Mouse (Mus musculus) adrenal gland, postnatal 25 days (tissue): ENCODE measurements around the gene Usp3. TPM values are rescaled to one million over a fixed set of nuclear protein-coding genes. Genes with fewer than 3 reads are reported as not detected.

Experiments used
- DNase-seq: peaks from one replicate; pipeline ENCODE4 v3.0.0; 2021; ENCODE audit warnings: mixed read lengths
- total RNA-seq: library from RNA; stranded (reverse); gene quantifications from 2 replicates; pipeline ENCODE4 v1.2.3, GENCODE M21; 2021

Usp3 gene
- total RNA-seq, 1 experiment from 2014 or later, result 51.1 TPM

DNA sequence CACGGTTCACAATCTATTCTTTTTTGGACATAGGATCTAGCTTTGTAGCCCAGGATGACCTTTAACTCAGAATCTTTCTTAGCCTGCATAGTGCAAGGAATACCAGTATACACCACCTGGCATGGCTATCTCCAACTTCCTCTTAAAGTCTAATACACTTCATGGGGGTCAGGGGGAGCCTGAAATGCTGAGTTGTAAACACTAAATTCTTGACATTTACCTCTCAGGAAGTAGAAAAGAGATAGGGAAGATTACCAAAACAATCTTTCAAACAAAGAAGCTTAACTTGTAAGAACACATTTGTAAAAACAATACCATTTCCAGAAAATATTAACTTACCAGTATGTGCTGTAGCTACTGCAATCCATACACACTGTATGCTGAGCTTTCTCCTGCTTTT lies 30.7 kb downstream of the Usp3 start:
- DNase-seq, result no peak

DNA sequence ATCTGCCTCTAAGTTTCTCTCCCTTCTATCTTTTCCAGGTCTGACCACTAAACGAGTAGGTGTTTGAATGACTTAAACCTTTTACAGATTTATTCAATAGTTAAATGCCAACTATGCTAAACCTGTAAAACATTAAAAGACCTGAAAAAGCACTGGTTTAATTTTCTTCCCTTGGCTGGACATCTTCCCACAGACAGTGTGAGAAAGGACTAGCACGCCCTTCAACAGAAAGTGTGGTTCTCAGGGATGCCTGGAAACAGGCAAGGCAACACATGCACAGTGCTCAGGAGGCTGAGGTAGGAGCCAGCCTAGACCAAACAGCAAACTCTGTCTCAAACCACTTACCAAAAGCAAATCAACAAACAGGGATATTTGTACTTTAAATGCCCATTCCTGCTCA lies 31.4 kb downstream of the Usp3 start:
- no peak for DNase-seq

- no peak for DNase-seq
Observed at GRCm38 (mm10) chr9:66560728-66561127, 32.2 kb downstream of the Usp3 start.

GRCm38 (mm10) chr9:66560295-66560694 lies 32.6 kb downstream of the Usp3 start:
- DNase-seq, result no peak

DNA sequence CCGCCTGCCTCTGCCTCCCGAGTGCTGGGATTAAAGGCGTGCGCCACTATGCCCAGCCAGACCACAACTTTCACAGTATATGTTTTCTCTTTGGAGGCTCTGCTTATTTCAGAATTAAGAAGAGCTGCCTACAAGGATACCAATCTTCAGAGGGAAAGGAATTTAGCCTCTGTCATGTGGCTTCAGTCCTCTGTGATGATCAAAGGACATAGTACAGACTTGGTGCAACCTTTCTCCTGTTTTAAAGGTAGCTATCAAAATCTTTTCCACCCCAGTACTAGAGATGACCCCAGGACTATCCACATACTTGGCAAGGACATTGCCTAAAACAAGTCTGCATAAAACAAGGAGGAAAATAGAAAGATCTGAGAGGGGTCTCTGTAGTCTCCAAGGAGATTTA lies 34.0 kb downstream of the Usp3 start:
- no peak for DNase-seq

GRCm38 (mm10) chr9:66542785-66543184 lies 50.2 kb downstream of the Usp3 start:
- no peak for DNase-seq

- DNase-seq, result no peak
Observed at GRCm38 (mm10) chr9:66521595-66521994, 71.3 kb downstream of the Usp3 start.

- DNase-seq, result no peak
Observed at GRCm38 (mm10) chr9:66520299-66520698, 72.6 kb downstream of the Usp3 start.

GRCm38 (mm10) chr9:66518901-66519300 lies 74.0 kb downstream of the Usp3 start:
- DNase-seq, result no peak

DNA sequence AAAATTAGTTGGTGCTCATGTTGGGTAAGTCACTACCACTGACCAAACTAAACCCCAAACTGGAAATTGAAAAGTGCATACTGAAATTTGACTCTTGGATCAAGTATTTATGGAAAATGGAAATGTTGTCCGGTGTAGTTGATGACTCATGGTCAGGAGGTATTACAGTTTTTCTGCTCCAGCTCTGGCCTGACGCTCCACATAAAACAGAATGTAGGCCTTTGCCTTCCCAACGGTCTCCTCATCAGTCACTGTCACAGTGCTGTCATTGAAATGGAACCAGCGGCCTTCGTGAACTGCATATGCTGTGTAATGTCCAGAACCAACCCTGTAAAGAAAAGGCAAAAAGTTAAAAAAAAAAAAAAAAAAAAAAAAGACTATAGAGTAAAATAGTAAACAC lies 74.7 kb downstream of the Usp3 start:
- DNase-seq, result peak; percentile 13

- no peak for DNase-seq
Observed at GRCm38 (mm10) chr9:66517746-66518145, 75.2 kb downstream of the Usp3 start.

- peak; percentile 41 for DNase-seq
Observed at GRCm38 (mm10) chr9:66516296-66516940, 76.5 kb downstream of the Usp3 start.

DNA sequence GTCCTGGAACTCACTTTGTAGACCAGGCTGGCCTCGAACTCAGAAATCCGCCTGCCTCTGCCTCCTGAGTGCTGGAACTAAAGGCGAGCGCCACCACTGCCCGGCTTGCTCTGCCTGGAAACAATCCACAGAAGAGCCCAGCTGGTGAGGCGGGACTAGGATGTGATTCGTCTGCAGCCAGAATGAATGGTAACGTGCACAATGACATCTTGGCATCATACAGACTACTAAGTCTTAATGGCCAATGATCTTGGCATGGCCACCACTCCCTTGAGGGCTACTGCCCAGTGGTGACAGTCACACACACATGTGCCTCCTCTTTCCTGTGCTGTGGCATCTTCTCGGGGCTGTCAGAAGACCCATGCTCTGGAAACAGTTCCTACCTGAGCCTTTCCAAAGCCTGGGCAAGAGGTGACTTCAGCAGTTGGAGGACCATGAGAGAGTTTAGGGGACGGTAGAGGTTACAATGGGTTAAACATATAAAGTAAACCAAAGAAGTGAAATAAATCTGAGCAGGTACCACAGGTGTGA lies 77.2 kb downstream of the Usp3 start:
- DNase-seq, result no peak

DNA sequence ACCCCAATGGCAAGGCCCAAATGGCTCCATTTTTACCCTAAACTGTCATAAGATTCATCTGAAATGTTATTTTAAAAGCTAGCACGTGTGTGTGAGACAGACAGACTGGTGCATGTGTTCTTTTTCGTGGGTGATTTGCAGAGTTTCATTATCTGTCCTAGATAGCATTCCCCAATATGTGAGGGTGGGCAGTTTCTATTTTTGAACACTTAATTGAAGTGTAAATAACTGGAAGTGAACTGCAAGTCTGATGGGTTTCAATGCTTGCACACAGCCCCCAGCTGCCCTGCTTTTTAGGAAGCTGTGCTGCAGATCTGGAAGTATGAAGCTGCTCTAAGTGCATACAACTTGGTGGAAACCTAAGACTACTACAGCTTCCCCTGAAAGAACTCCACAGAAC lies 77.8 kb downstream of the Usp3 start:
- no peak for DNase-seq

DNA sequence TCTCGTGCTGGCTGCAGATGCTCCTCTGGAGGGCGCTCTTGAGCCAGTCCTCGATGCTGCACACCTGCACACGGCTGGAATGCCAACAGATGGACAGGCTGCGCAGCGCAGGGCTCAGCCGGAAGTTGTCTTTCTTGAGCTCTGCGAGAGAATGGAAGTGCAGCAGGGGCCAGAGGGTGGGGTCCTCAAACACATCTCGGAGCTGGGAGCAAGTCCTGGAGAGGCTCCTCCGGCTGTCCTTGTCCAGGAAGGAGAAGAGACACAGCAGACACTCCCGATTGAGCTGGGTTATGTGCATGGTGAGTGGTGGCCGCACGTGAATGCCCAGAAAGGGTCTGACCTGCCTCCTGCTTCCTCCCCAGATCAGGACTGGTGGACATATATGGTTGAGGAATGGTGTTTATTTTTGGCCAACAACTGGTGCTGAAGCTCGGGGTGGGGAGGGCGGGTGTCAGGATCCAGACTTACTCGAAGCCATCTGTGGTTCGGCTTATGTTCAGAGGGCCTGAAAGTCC lies 78.6 kb downstream of the Usp3 start, which contains the start of gene Fbxl22:
TSS of gene Fbxl22 (minus strand) at position 338 of the 515 bp plus-strand sequence.
- peak; percentile 30 for DNase-seq

DNA sequence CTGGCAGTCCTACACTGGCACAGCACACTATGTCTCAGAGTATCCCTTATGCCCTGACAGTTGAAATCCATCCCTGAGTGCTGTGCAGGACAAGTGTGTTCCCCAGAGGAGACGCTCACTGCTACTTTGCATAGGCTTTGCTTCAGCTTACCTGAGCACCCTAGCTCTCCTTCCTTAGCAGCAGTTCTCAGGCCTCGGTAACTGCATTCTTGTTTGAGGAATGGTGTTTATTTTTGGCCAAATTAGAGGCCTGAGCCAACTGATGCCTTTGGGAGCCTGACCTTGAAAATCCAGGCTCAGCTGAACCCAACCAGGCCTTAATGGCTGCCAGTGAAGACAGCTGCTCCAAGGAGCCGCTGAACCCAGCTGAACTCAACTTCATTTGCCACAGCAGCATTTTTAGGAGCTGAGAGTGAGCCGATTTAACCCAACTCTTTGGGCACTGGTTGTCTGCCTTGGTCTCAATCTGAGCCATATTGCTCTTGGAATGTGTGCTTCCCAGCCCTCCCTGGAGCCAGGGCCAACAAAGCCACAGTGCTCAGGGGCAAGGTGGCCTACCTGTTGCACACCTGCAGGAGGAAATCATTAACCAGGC lies 79.2 kb downstream of the Usp3 start:
- no peak for DNase-seq

GRCm38 (mm10) chr9:66513150-66513549 lies 79.8 kb downstream of the Usp3 start:
- DNase-seq, result peak; percentile 20

GRCm38 (mm10) chr9:66512351-66512671 lies 80.6 kb downstream of the Usp3 start:
- peak; percentile 82 for DNase-seq

GRCm38 (mm10) chr9:66511580-66512350 lies 81.2 kb downstream of the Usp3 start:
- peak; percentile 94 for DNase-seq

DNA sequence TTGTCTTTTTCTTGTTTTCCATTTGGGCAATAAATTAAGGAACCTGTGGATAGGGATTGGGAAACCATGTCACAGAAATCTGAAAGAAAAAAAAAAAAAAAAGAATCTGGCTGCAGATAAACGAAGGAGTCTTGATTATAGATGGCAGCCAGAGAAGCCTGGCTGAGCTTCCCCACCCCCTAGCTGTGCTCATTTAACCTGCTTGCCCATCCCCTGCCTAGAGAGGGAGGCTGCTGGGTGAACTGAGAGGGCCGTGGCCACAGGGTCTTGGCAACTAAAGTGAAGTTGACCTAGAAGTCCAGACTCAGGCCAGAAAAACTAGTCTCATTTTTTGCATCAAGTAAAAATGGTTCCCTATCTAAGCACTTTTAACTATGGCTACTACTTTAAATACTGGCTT lies 82.0 kb downstream of the Usp3 start:
- DNase-seq, result peak; percentile 15

- DNase-seq, result peak; percentile 16
Observed at GRCm38 (mm10) chr9:66510351-66510841, 82.5 kb downstream of the Usp3 start.

DNA sequence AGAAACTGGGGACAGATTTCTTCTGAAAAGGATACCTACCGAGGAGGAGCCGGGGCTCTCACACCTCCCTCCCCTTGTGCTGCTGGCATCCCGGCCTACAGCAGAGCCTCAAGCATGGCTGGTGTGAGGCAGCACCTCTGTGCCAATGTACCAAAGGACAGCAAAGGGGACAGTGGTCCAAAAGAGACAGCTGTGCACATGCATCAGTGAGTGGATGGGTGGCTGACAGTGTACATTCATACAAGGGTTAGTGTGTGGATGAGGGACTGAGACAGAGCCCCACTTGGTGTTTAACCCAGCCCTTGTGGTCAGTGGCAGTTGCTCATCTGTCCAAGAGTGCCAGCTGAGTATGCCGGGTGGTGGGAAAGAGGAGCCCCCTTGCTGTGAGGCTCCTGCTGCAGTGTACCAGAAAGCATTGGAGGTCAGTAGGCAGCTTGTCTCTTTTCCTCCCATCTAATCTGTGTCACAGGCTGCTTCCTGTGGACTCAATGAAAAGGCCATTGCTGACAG lies 84.0 kb downstream of the Usp3 start:
- DNase-seq, result no peak

DNA sequence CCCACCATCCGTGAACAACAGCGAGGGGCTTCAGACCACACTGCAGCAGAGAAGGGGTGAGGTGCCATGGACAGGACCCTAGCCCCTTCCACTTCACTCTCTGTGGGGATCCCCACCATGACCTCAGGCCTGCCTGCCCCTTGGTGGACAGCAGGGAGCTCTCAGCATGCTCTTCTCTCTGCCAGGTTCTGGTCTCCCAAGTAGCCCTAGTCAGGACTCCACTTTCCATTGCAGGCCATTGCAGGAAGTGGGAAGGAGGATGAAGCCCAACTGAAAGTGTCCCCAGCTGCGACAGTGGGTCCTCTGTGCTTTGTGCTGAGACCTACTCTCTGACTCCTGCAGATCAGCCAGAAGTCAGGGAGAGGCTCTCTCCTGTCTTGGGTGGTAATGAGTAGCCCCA lies 85.3 kb downstream of the Usp3 start:
- DNase-seq, result no peak
